Mouse (Mus musculus) embryonic facial prominence, embryonic 13.5 days (tissue): Measurements from ENCODE around the gene Them5. TPM values are rescaled to one million over a fixed set of nuclear protein-coding genes. Genes with fewer than 3 reads are reported as not detected.
A peak's percentile ranks its signal among the peaks of the same experiment; 100 is the strongest.

Experiments used
- ATAC-seq: fragments of 200-750 bp; cut with Nextera tagmentation; 2 replicates; pipeline ENCODE4 v1.8.0; 2017; ENCODE audit warnings: low read depth; ENCODE audit not compliant: insufficient number of reproducible peaks, insufficient read depth, low FRiP score, low TSS enrichment
- H3K27ac ChIP-seq: fragments of 300-500 bp; sonication (generic); 2 replicates; pipeline ENCODE4 v1.5.1; 2015; ENCODE audit warnings: moderate library complexity, mild to moderate bottlenecking, inconsistent platforms
- H3K27me3 ChIP-seq: fragments of 300-500 bp; sonication (generic); 2 replicates; pipeline ENCODE4 v1.6.1; 2015; ENCODE audit warnings: mild to moderate bottlenecking, inconsistent platforms
- H3K36me3 ChIP-seq: fragments of 300-500 bp; sonication (generic); 2 replicates; pipeline ENCODE4 v1.6.1; 2015; ENCODE audit warnings: mild to moderate bottlenecking, inconsistent platforms
- H3K4me1 ChIP-seq: fragments of 300-500 bp; sonication (generic); 2 replicates; pipeline ENCODE4 v1.6.1; 2015; ENCODE audit warnings: inconsistent platforms
- H3K4me2 ChIP-seq: fragments of 300-500 bp; sonication (generic); 2 replicates; pipeline ENCODE4 v1.6.1; 2015; ENCODE audit warnings: moderate library complexity, mild to moderate bottlenecking, inconsistent platforms
- H3K4me3 ChIP-seq: fragments of 300-500 bp; sonication (generic); 2 replicates; pipeline ENCODE4 v1.5.1; 2015; ENCODE audit warnings: mild to moderate bottlenecking, inconsistent platforms
- H3K9ac ChIP-seq: fragments of 300-500 bp; sonication (generic); 2 replicates; pipeline ENCODE4 v1.6.1; 2015; ENCODE audit warnings: mild to moderate bottlenecking, inconsistent platforms
- H3K9me3 ChIP-seq: fragments of 300-500 bp; sonication (generic); 2 replicates; pipeline ENCODE4 v1.6.1; 2016; ENCODE audit warnings: inconsistent platforms
- WGBS: fragments of 180-500 bp; shearing (Covaris S2); methylation state at CpG from one replicate; pipeline ENCODE4 v1.1.7; 2015; ENCODE audit warnings: mixed read lengths; 5-methylcytosine and 5-hydroxymethylcytosine counted together
- polyA plus RNA-seq: library from polyadenylated mRNA; unstranded; fragments of >200 nt; fragmentation: Nextera tagmentation; extraction: Ambion mirVana; gene quantifications from 2 replicates; pipeline ENCODE4 v1.2.1, GENCODE M21; 2015

Them5 gene
- polyA plus RNA-seq, 1 experiment from 2014 or later, result 9.2 TPM

GRCm38 (mm10) chr3:94372641-94373040 lies 30.7 kb downstream of the Them5 start, which contains the start of gene Rorc:
Gene Rorc (plus strand): TSS chr3:94372794.
- peaks cover 26% of the 10 kb centered on the region for H3K27me3 ChIP-seq
- peaks cover 36% of the 10 kb centered on the region for H3K4me1 ChIP-seq
- ATAC-seq, result no peak
- peak within 1 kb of the TSS; percentile 55 for H3K4me2 ChIP-seq
- no peaks in the 10 kb centered on the region for H3K9me3 ChIP-seq
- H3K27ac ChIP-seq, result no peak within 1 kb of the TSS
- peak within 1 kb of the TSS; percentile 52 for H3K9ac ChIP-seq
- H3K4me3 ChIP-seq, result peak within 1 kb of the TSS; percentile 31
- WGBS, result 7% methylated on average over 5 of the region's 5 CpGs
- H3K36me3 ChIP-seq, result no peaks in the 10 kb centered on the region

GRCm38 (mm10) chr3:94373090-94373489 lies 31.2 kb downstream of the Them5 start:
- no peaks in the 10 kb centered on the region for H3K36me3 ChIP-seq
- H3K27ac ChIP-seq, result no peak overlapping the region
- H3K4me1 ChIP-seq, result peaks cover 36% of the 10 kb centered on the region
- peak overlapping the region; percentile 31 for H3K4me3 ChIP-seq
- H3K9ac ChIP-seq, result peak overlapping the region; percentile 52; the same call in 1 of the 2 replicates
- peak overlapping the region; percentile 55 for H3K4me2 ChIP-seq
- H3K27me3 ChIP-seq, result peaks cover 26% of the 10 kb centered on the region
- no peaks in the 10 kb centered on the region for H3K9me3 ChIP-seq
- no peak for ATAC-seq
- 4% methylated on average over 10 of the region's 10 CpGs for WGBS

- H3K27ac ChIP-seq, result no peak overlapping the region
- WGBS, result 0% methylated on average over 5 of the region's 5 CpGs
- H3K4me3 ChIP-seq, result peak overlapping the region; percentile 31
- no peaks in the 10 kb centered on the region for H3K9me3 ChIP-seq
- peak overlapping the region; percentile 52; the same call in 1 of the 2 replicates for H3K9ac ChIP-seq
- no peak; the same call in 1 of the 2 replicates for ATAC-seq
- peaks cover 26% of the 10 kb centered on the region for H3K27me3 ChIP-seq
- peak overlapping the region; percentile 55 for H3K4me2 ChIP-seq
- H3K4me1 ChIP-seq, result peaks cover 36% of the 10 kb centered on the region
- H3K36me3 ChIP-seq, result no peaks in the 10 kb centered on the region
These were observed 31.7 kb downstream of the Them5 start for GRCm38 (mm10) chr3:94373597-94374011.

DNA sequence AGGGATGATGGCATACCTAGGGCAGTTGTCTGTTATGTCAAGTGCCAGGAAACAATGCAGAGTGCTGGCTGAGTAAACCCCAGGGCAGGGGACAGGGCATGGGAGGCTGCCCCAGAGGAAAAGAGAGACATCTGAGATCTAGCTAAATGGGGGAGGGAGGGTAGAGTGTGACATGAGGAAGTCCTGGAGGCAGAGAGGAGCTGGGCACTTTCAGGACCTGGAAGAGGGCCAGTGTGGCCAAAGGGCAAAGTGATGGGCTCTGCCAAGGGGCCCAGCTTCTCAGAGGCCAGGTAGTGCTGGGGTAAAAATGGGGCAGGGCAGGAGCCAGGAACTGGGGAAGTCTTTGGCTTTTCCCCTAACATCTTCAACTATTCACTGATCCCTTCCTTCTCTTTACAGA lies 32.7 kb downstream of the Them5 start:
- no peaks in the 10 kb centered on the region for H3K9me3 ChIP-seq
- H3K4me2 ChIP-seq, result no peak overlapping the region
- peaks cover 26% of the 10 kb centered on the region for H3K27me3 ChIP-seq
- H3K36me3 ChIP-seq, result no peaks in the 10 kb centered on the region
- H3K9ac ChIP-seq, result no peak overlapping the region
- H3K4me3 ChIP-seq, result no peak overlapping the region
- peaks cover 36% of the 10 kb centered on the region for H3K4me1 ChIP-seq
- no peak overlapping the region for H3K27ac ChIP-seq
- ATAC-seq, result no peak

DNA sequence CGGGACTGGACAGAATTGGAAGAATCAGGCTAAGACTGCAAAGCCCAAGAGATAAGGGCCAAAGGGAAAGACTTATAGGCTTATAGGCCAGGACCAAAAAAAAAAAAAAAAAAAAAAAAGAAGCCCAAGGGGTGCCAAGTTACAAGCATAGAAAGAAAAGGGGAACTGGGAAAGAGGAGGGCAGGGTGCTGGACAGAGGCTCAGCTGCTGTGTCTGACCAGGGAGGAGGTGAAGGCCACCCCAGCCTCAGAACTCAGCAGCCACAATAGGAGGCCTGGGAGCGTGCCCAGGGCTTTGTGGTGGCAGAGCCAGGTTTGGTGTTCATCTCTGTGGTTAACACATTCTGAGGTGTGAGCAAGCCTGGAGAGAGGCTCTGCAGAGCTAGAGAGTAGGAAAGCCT lies 33.2 kb downstream of the Them5 start:
- H3K9ac ChIP-seq, result no peak overlapping the region
- H3K9me3 ChIP-seq, result no peaks in the 10 kb centered on the region
- no peak for ATAC-seq
- H3K4me2 ChIP-seq, result no peak overlapping the region
- H3K4me3 ChIP-seq, result no peak overlapping the region
- 70% methylated on average over 2 of the region's 2 CpGs for WGBS
- H3K36me3 ChIP-seq, result no peaks in the 10 kb centered on the region
- H3K4me1 ChIP-seq, result peaks cover 38% of the 10 kb centered on the region
- H3K27me3 ChIP-seq, result peaks cover 26% of the 10 kb centered on the region
- no peak overlapping the region for H3K27ac ChIP-seq

DNA sequence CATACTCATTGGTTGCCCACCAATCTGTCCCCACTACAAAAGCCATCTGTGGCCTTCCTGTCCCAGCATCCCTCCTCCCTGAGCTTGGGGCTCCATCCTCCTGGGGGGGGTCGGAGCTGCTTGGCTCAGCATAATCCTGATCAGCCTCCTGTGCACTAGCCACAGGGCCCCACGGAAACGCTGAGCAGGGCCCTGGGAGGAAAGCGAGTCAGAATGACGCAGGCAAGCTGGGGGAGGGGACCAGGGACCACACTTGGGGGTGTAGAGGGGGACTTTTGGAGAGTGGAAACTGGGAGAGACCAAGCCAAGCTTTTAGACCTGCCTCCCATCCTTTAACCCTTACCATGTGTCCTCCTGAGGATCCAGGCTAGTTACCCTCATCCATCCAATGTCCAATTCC lies 34.0 kb downstream of the Them5 start:
- peaks cover 42% of the 10 kb centered on the region for H3K4me1 ChIP-seq
- 54% methylated on average over 5 of the region's 5 CpGs for WGBS
- H3K36me3 ChIP-seq, result no peaks in the 10 kb centered on the region
- H3K9ac ChIP-seq, result no peak overlapping the region
- H3K4me2 ChIP-seq, result no peak overlapping the region
- ATAC-seq, result no peak
- peaks cover 26% of the 10 kb centered on the region for H3K27me3 ChIP-seq
- H3K9me3 ChIP-seq, result no peaks in the 10 kb centered on the region
- no peak overlapping the region for H3K27ac ChIP-seq
- no peak overlapping the region for H3K4me3 ChIP-seq

GRCm38 (mm10) chr3:94377028-94377923 lies 35.4 kb downstream of the Them5 start:
- no peak overlapping the region for H3K4me3 ChIP-seq
- 22% methylated on average over 13 of the region's 13 CpGs for WGBS
- H3K4me1 ChIP-seq, result peaks cover 33% of the 10 kb centered on the region
- H3K27me3 ChIP-seq, result peaks cover 26% of the 10 kb centered on the region
- no peaks in the 10 kb centered on the region for H3K9me3 ChIP-seq
- H3K9ac ChIP-seq, result no peak overlapping the region
- 0 out of 2 replicates have a peak overlapping the region, but pooled peaks have one; percentile 11 for H3K4me2 ChIP-seq
- no peak overlapping the region for H3K27ac ChIP-seq
- ATAC-seq, result no peak
- no peaks in the 10 kb centered on the region for H3K36me3 ChIP-seq

GRCm38 (mm10) chr3:94379831-94380510 lies 38.1 kb downstream of the Them5 start:
- Histone ChIP-seq H3K9me3 (no peaks in the 10 kb centered on the region), H3K4me1 (peaks cover 15% of the 10 kb centered on the region), H3K4me2 (no peak overlapping the region), H3K36me3 (no peaks in the 10 kb centered on the region), H3K4me3 (no peak overlapping the region), H3K27ac (no peak overlapping the region), H3K9ac (0 out of 2 replicates have a peak overlapping the region, but pooled peaks have one; percentile 32), H3K27me3 (0 out of 2 replicates have a peak, but pooled peaks cover 7% of the 10 kb centered on the region)
- ATAC-seq, result no peak
- 17% methylated on average over 9 of the region's 9 CpGs for WGBS

- Histone ChIP-seq H3K9me3 (no peaks in the 10 kb centered on the region), H3K4me1 (peaks cover 9% of the 10 kb centered on the region), H3K4me2 (no peak overlapping the region), H3K27me3 (no peaks in the 10 kb centered on the region), H3K27ac (no peak overlapping the region), H3K9ac (no peak overlapping the region), H3K36me3 (no peaks in the 10 kb centered on the region), H3K4me3 (no peak overlapping the region)
- ATAC-seq, result no peak
- 57% methylated on average over 5 of the region's 5 CpGs for WGBS
These were observed 40.4 kb downstream of the Them5 start for GRCm38 (mm10) chr3:94382308-94382707.

- 63% methylated on average over 3 of the region's 3 CpGs for WGBS
- Histone ChIP-seq H3K4me1 (peaks cover 7% of the 10 kb centered on the region; the same call in 1 of the 2 replicates), H3K4me2 (no peak overlapping the region), H3K4me3 (no peak overlapping the region), H3K36me3 (no peaks in the 10 kb centered on the region), H3K9ac (no peak overlapping the region), H3K27me3 (no peaks in the 10 kb centered on the region), H3K9me3 (no peaks in the 10 kb centered on the region), H3K27ac (no peak overlapping the region)
- ATAC-seq, result no peak
These were observed 41.6 kb downstream of the Them5 start for GRCm38 (mm10) chr3:94383476-94383875.

- ATAC-seq, result no peak
- H3K36me3 ChIP-seq, result no peaks in the 10 kb centered on the region
- H3K9me3 ChIP-seq, result no peaks in the 10 kb centered on the region
- H3K27me3 ChIP-seq, result no peaks in the 10 kb centered on the region
- H3K4me1 ChIP-seq, result no peaks in the 10 kb centered on the region
- WGBS, result 63% methylated on average over 4 of the region's 4 CpGs
- H3K27ac ChIP-seq, result no peak overlapping the region
- H3K4me2 ChIP-seq, result no peak overlapping the region
- H3K4me3 ChIP-seq, result no peak overlapping the region
- H3K9ac ChIP-seq, result no peak overlapping the region
These were observed 44.8 kb downstream of the Them5 start for GRCm38 (mm10) chr3:94386671-94387070.
